Mouse (Mus musculus) heart, adult 2 months (tissue): Measurements from ENCODE around the gene 4930453N24Rik.

Source experiments
- CTCF ChIP-seq: fragments of 200-600 bp; IDR thresholded peaks from 2 replicates; pipeline ENCODE4 v1.8.1; 2022; ENCODE audit warnings: antibody characterized with exemption, mild to moderate bottlenecking, moderate library complexity
- POLR2A ChIP-seq: fragments of 200-500 bp; IDR thresholded peaks from 2 replicates; pipeline ENCODE4 v1.6.1; 2011; ENCODE audit warnings: mild to moderate bottlenecking, low read depth, low read length, control low read depth; ENCODE audit not compliant: insufficient read depth

DNA sequence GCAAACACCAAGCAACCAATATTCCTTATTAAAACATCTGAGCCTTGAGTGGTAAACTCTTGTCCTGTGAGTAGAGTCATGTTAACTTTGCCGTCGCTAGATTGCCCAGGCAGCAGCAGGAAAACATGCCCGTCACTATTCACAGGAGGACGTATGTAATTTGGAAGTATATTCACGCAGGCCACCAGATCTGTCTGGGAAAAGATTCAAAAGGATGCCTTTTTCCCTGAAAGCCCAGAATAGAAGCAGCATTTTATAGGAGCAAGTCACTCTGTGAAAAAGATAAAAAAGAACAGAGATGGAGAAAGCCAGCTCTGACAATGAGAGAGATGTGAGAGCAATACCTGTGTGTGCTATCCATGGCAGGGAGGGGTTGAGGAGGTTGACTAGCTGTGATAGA lies 49.4 kb downstream of the 4930453N24Rik start:
- TF ChIP-seq CTCF (no peak), POLR2A (no peak)
